Mouse (Mus musculus) ES-CJ7 (cell line): ENCODE measurements around the gene Plppr3.

ENCODE experiments used
- DNase-seq: peaks from one replicate; pipeline ENCODE4 v3.0.0; 2011; ENCODE audit warnings: low read depth, low spot score

The Plppr3 gene

GRCm38 (mm10) chr10:79874290-79874862, at the start of gene Plppr3, which contains the start of gene Prtn3:
Gene Plppr3, minus strand, starts transcription at chr10:79874634.
Gene Prtn3, plus strand, starts transcription at chr10:79874476.
- no peak for DNase-seq

- peak; percentile 32 for DNase-seq
These were observed 47.1 kb upstream of the Plppr3 start for GRCm38 (mm10) chr10:79921572-79921971.

GRCm38 (mm10) chr10:79920958-79921535, 46.6 kb upstream of the Plppr3 start, which contains the start of gene R3hdm4:
Gene R3hdm4, minus strand, starts transcription at chr10:79921208.
- DNase-seq, result peak; percentile 33

- DNase-seq, result peak; percentile 31
These were observed 45.8 kb upstream of the Plppr3 start for GRCm38 (mm10) chr10:79920056-79920890.

GRCm38 (mm10) chr10:79919251-79919849, 44.9 kb upstream of the Plppr3 start:
- DNase-seq, result peak; percentile 43

GRCm38 (mm10) chr10:79918231-79919078, 44.0 kb upstream of the Plppr3 start:
- no peak for DNase-seq

- no peak for DNase-seq
These were observed 43.2 kb upstream of the Plppr3 start for GRCm38 (mm10) chr10:79917532-79918100.

GRCm38 (mm10) chr10:79916808-79917531, 42.5 kb upstream of the Plppr3 start, which contains the start of gene Kiss1r:
Gene Kiss1r, plus strand, starts transcription at chr10:79916971.
- peak; percentile 33 for DNase-seq

GRCm38 (mm10) chr10:79916081-79916480, 41.6 kb upstream of the Plppr3 start:
- no peak for DNase-seq

GRCm38 (mm10) chr10:79914948-79915596, 40.6 kb upstream of the Plppr3 start:
- DNase-seq, result no peak

GRCm38 (mm10) chr10:79914131-79914947, 39.9 kb upstream of the Plppr3 start:
- DNase-seq, result no peak

- DNase-seq, result peak; percentile 28
These were observed 38.0 kb upstream of the Plppr3 start for GRCm38 (mm10) chr10:79912412-79912811.

GRCm38 (mm10) chr10:79910556-79910955, 36.1 kb upstream of the Plppr3 start, which contains the start of gene Gm26602:
Gene Gm26602, plus strand, starts transcription at chr10:79910856.
- DNase-seq, result no peak

- peak; percentile 73 for DNase-seq
These were observed 34.9 kb upstream of the Plppr3 start for GRCm38 (mm10) chr10:79909092-79909922.

GRCm38 (mm10) chr10:79908167-79909091, 34.0 kb upstream of the Plppr3 start, which contains the start of gene Med16:
Gene Med16, minus strand, starts transcription at chr10:79908923.
- peak; percentile 98 for DNase-seq

- DNase-seq, result no peak
These were observed 33.0 kb upstream of the Plppr3 start for GRCm38 (mm10) chr10:79907415-79907814.
